Mouse (Mus musculus) hindbrain, embryonic 11.5 days (tissue): Measurements from ENCODE around the gene Hip1r. TPM values are rescaled to one million over a fixed set of nuclear protein-coding genes. Genes with fewer than 3 reads are reported as not detected.
"Not testable (repeated sequence)": the region's sequence is repeated elsewhere in the genome, so short reads cannot be mapped to it uniquely, and the experiment has no call there.

Source experiments
- ATAC-seq: fragments of 200-750 bp; cut with Nextera tagmentation; 2 replicates; pipeline ENCODE4 v1.8.0; 2017; ENCODE audit warnings: mild to moderate bottlenecking, moderate TSS enrichment, moderate library complexity; ENCODE audit not compliant: low FRiP score
- DNase-seq: peaks from one replicate; pipeline ENCODE4 v3.0.0-alpha.2; 2015; ENCODE audit warnings: low spot score
- H3K27ac ChIP-seq: fragments of 300-500 bp; sonication (generic); 2 replicates; pipeline ENCODE4 v1.5.1; 2014; ENCODE audit warnings: mild to moderate bottlenecking, low read depth, low read length
- H3K27me3 ChIP-seq: fragments of 300-500 bp; sonication (generic); 2 replicates; pipeline ENCODE4 v1.6.1; 2014; ENCODE audit warnings: mild to moderate bottlenecking, low read length, moderate library complexity, mixed read lengths; ENCODE audit not compliant: control insufficient read depth, insufficient read depth
- H3K36me3 ChIP-seq: fragments of 300-500 bp; sonication (generic); 2 replicates; pipeline ENCODE4 v1.6.1; 2014; ENCODE audit warnings: mild to moderate bottlenecking, low read length, moderate library complexity, mixed read lengths; ENCODE audit not compliant: control insufficient read depth, insufficient read depth
- H3K4me1 ChIP-seq: fragments of 300-500 bp; sonication (generic); replicated peaks from 2 replicates; pipeline ENCODE4 v1.6.1; 2014; ENCODE audit warnings: low read length, mixed read lengths; ENCODE audit not compliant: control insufficient read depth, insufficient read depth
- H3K4me2 ChIP-seq: fragments of 300-500 bp; sonication (generic); replicated peaks from 2 replicates; pipeline ENCODE4 v1.6.1; 2014; ENCODE audit warnings: mild to moderate bottlenecking, low read depth, low read length
- H3K4me3 ChIP-seq: fragments of 300-500 bp; sonication (generic); 2 replicates; pipeline ENCODE4 v1.5.1; 2014; ENCODE audit warnings: low read depth, low read length
- H3K9ac ChIP-seq: fragments of 300-500 bp; sonication (generic); 2 replicates; pipeline ENCODE4 v1.6.1; 2014; ENCODE audit warnings: low read depth, low read length
- H3K9me3 ChIP-seq: fragments of 300-500 bp; sonication (generic); 2 replicates; pipeline ENCODE4 v1.6.1; 2016; ENCODE audit warnings: low read length; ENCODE audit not compliant: control insufficient read depth
- WGBS: fragments of 180-500 bp; shearing (Covaris S2); extraction: QIAGEN DNeasy Blood & Tissue Kit; methylation state at CpG from one replicate; pipeline ENCODE4 v1.1.7; 2014; 5-methylcytosine and 5-hydroxymethylcytosine counted together
- polyA plus RNA-seq: library from polyadenylated mRNA; unstranded; fragments of >200 nt; fragmentation: Nextera tagmentation; extraction: Ambion mirVana; gene quantifications from 2 replicates; pipeline ENCODE4 v1.2.1, GENCODE M21; 2014

Gene Hip1r
- polyA plus RNA-seq, 1 experiment from 2014 or later: 6.0 TPM

- no peaks in the 10 kb centered on the region for H3K27me3 ChIP-seq
- no peak overlapping the region for H3K4me2 ChIP-seq
- ATAC-seq (no peak), DNase-seq (no peak)
- 67% methylated on average over 15 of the region's 15 CpGs for WGBS
- no peaks in the 10 kb centered on the region for H3K36me3 ChIP-seq
- no peak overlapping the region for H3K4me3 ChIP-seq
- no peak overlapping the region for H3K9ac ChIP-seq
- peak overlapping the region; percentile 65 for H3K27ac ChIP-seq
- peaks cover 6% of the 10 kb centered on the region for H3K4me1 ChIP-seq
- H3K9me3 ChIP-seq: no peaks in the 10 kb centered on the region
These were observed 76.0 kb downstream of the Hip1r start for GRCm38 (mm10) chr5:124049249-124050045.

DNA sequence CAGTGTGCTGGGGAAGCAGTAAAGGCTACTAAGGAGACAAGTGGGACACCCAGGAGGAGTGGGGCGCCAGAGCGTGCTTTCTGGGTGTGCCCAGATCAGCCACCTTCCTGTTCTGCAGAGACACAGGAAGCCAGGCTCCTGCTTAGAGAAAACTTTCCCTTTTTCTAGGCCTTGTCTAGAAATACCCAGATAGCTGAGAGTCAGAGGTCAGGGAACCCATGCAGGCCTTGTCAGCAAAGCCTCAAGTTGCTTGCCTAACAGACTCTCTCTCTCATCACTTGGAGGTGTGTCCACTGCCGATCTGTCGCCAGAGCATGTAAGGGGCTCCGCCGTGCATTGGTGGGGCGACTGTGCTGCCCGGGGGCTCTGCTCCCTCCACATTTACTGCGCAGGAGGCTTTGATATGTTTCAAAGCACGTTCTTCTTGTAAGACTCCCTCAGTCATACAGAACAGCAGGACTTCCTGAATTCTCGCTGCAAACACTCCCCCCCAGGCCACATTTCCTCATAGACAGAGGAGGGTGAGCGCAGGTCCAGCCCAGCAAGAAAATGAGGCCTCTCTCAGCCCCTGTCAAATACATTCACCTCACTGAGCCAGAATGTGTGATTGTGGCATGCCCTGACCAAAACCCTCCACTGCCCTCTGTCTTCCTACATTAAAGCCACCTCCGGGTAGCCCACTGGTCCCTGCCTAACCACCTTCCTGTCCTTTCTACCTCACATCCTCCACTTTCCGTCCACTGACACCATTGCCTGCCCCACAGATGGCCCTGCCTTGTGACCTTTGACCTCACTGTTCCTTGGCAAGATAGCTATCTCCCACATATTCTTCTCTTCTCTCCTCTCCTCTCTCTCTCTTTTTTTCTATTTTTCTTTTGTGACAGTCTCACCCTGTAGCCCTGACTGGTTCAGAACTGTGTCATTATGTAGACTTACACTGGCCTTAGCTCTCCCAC lies 76.9 kb downstream of the Hip1r start:
- Histone ChIP-seq H3K4me3 (no peak overlapping the region), H3K9ac (no peak overlapping the region), H3K36me3 (no peaks in the 10 kb centered on the region), H3K9me3 (no peaks in the 10 kb centered on the region), H3K4me1 (peaks cover 6% of the 10 kb centered on the region), H3K27ac (peak overlapping the region; percentile 65), H3K4me2 (no peak overlapping the region), H3K27me3 (no peaks in the 10 kb centered on the region)
- ATAC-seq: no peak
- WGBS: 47% methylated on average over 14 of the region's 14 CpGs
- no peak for DNase-seq

GRCm38 (mm10) chr5:124051899-124052491 lies 78.6 kb downstream of the Hip1r start:
- 85% methylated on average over 11 of the region's 11 CpGs for WGBS
- H3K4me2 ChIP-seq: no peak overlapping the region
- H3K27ac ChIP-seq: no peak overlapping the region
- no peak overlapping the region for H3K9ac ChIP-seq
- DNase-seq (no peak), ATAC-seq (no peak)
- peaks cover 6% of the 10 kb centered on the region for H3K4me1 ChIP-seq
- H3K27me3 ChIP-seq: no peaks in the 10 kb centered on the region
- no peaks in the 10 kb centered on the region for H3K36me3 ChIP-seq
- H3K4me3 ChIP-seq: no peak overlapping the region
- H3K9me3 ChIP-seq: peaks cover 3% of the 10 kb centered on the region; the same call in 1 of the 2 replicates

DNA sequence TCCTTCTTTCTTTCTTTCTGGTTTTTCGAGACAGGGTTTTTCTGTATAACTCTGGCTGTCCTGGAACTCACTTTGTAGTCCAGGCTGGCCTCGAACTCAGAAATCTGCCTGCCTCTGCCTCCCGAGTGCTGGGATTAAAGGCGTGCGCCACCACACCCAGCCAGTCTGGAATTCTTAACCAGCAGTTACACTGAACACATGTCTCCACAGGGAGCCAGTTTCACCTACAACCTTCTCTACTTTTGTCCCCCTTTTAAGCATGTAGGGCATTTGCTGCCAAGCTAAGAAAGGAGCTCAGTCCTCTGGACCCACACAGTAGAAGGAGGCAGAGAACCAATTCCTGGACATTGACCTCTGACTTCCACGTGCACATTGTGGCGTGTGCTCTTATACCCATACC lies 79.2 kb downstream of the Hip1r start:
- not testable (repeated sequence) for DNase-seq, H3K9me3 ChIP-seq, ATAC-seq, H3K9ac ChIP-seq, H3K4me1 ChIP-seq, H3K27me3 ChIP-seq, H3K36me3 ChIP-seq, H3K27ac ChIP-seq, H3K4me2 ChIP-seq, H3K4me3 ChIP-seq
- 95% methylated on average over 6 of the region's 7 CpGs for WGBS

Other genes with a start within 250 kb of the Hip1r start
- 165 and 183 TPM in 2 replicates for gene Rsrc2, start 224.2 kb upstream of the Hip1r start, polyA plus RNA-seq
- gene Kntc1, start 223.9 kb upstream of the Hip1r start, polyA plus RNA-seq: 27.0 and 30.5 TPM in 2 replicates
- gene Hcar2, start 108.1 kb upstream of the Hip1r start, polyA plus RNA-seq: not detected in 2 replicates
- gene Hcar1, start 93.6 kb upstream of the Hip1r start, polyA plus RNA-seq: 0.04 and 0.12 TPM in 2 replicates
- 154 and 172 TPM in 2 replicates for gene Denr, start 66.5 kb upstream of the Hip1r start, polyA plus RNA-seq
- 1.5 and 2.4 TPM in 2 replicates for gene Gm43518, start 46.2 kb upstream of the Hip1r start, polyA plus RNA-seq
- 4.3 and 5.4 TPM in 2 replicates for gene Ccdc62, start 42.9 kb upstream of the Hip1r start, polyA plus RNA-seq
- gene Vps37b, start 58.6 kb downstream of the Hip1r start, polyA plus RNA-seq: 38.3 and 48.8 TPM in 2 replicates
- gene Abcb9, start 122.2 kb downstream of the Hip1r start, polyA plus RNA-seq: 0.71 and 0.76 TPM in 2 replicates
- 13.1 and 13.3 TPM in 2 replicates for gene Ogfod2, start 138.7 kb downstream of the Hip1r start, polyA plus RNA-seq
- 80.8 and 91.5 TPM in 2 replicates for gene Arl6ip4, start 142.5 kb downstream of the Hip1r start, polyA plus RNA-seq